Mouse (Mus musculus) MEL (cell line): ENCODE measurements at regions not wholly inside any gene's neighbourhood (a gene's known extent, or its start where the extent isn't known, plus 50 kb on each side); places are given as distances from the start of the nearest gene placed in this dataset.

Experiments
- DNase-seq: peaks from one replicate; pipeline ENCODE4 v3.0.0; 2011; ENCODE audit warnings: low read depth, low spot score
- H3K27ac ChIP-seq: 2 replicates; pipeline ENCODE4 v1.5.1; 2012; ENCODE audit warnings: low read depth, mild to moderate bottlenecking, control low read depth, low read length, moderate library complexity; ENCODE audit not compliant: control insufficient read depth
- H3K27me3 ChIP-seq, 2 experiments: fragments of 150-350 bp in 1 of 2; sonication (generic) in 1 of 2; 2 replicates each; pipeline ENCODE4 v1.6.1; 2012; ENCODE audit warnings: low read length in 2 of 2, mild to moderate bottlenecking in 2 of 2, improper control_type of control experiment in 1 of 2, moderate library complexity in 1 of 2; ENCODE audit not compliant: insufficient read depth in 2 of 2, control insufficient read depth in 1 of 2
- H3K36me3 ChIP-seq, 2 experiments: 2 replicates each; pipeline ENCODE4 v1.6.1; 2012 to 2014; ENCODE audit warnings: low read length in 2 of 2, improper control_type of control experiment in 1 of 2, inconsistent platforms in 1 of 2, mild to moderate bottlenecking in 1 of 2; ENCODE audit not compliant: insufficient read depth in 2 of 2, control insufficient read depth in 1 of 2
- H3K4me1 ChIP-seq, 2 experiments: fragments of 150-350 bp in 1 of 2; sonication (generic) in 1 of 2; 2 replicates each; pipeline ENCODE4 v1.6.1; 2012; ENCODE audit warnings: low read length in 2 of 2, improper control_type of control experiment in 1 of 2, mild to moderate bottlenecking in 1 of 2; ENCODE audit not compliant: insufficient read depth in 2 of 2, control insufficient read depth in 1 of 2
- H3K4me3 ChIP-seq, 2 experiments: fragments of 150-350 bp in 1 of 2; sonication (generic) in 1 of 2; 2 replicates each; pipeline ENCODE4 v1.5.1; 2012; ENCODE audit warnings: low read depth in 2 of 2, low read length in 2 of 2, mild to moderate bottlenecking in 2 of 2, moderate library complexity in 2 of 2, control low read depth in 1 of 2, improper control_type of control experiment in 1 of 2; ENCODE audit not compliant: control insufficient read depth in 1 of 2, insufficient read depth in 1 of 2
- H3K79me2 ChIP-seq: 2 replicates; pipeline ENCODE4 v1.6.1; 2012; ENCODE audit warnings: mild to moderate bottlenecking, low read length, moderate library complexity; ENCODE audit not compliant: control insufficient read depth, poor library complexity, insufficient read depth
- H3K9ac ChIP-seq: 2 replicates; pipeline ENCODE4 v1.6.1; 2012; ENCODE audit warnings: low read depth, mild to moderate bottlenecking, control low read depth, low read length, moderate library complexity; ENCODE audit not compliant: control insufficient read depth, poor library complexity, severe bottlenecking
- H3K9me3 ChIP-seq: fragments of 150-350 bp; sonication (generic); replicated peaks from 2 replicates; pipeline ENCODE4 v1.6.1; 2012; ENCODE audit warnings: mild to moderate bottlenecking, low read length, improper control_type of control experiment, moderate library complexity; ENCODE audit not compliant: insufficient read depth
- CHD1 ChIP-seq: IDR thresholded peaks from 2 replicates; pipeline ENCODE4 v1.6.1; 2012; ENCODE audit warnings: low read depth, mild to moderate bottlenecking, inconsistent platforms, low read length, improper control_type of control experiment
- CHD2 ChIP-seq: IDR thresholded peaks from 2 replicates; pipeline ENCODE4 v1.6.1; 2011; ENCODE audit warnings: low read length, improper control_type of control experiment
- CTCF ChIP-seq, 3 experiments: IDR thresholded peaks in 2 of 3; conservative IDR thresholded peaks in 1 of 3; 2 replicates each; pipeline ENCODE4 v1.5.1; 2011 to 2012; ENCODE audit warnings: low read length in 3 of 3, low read depth in 2 of 3, mild to moderate bottlenecking in 2 of 3, improper control_type of control experiment in 1 of 3, inconsistent platforms in 1 of 3, mixed read lengths in 1 of 3, moderate library complexity in 1 of 3; ENCODE audit not compliant: control insufficient read depth in 1 of 3, insufficient read depth in 1 of 3, poor library complexity in 1 of 3, severe bottlenecking in 1 of 3
- E2F4 ChIP-seq: IDR thresholded peaks from 2 replicates; pipeline ENCODE4 v1.6.1; 2011; ENCODE audit warnings: low read depth, low read length, improper control_type of control experiment, borderline replicate concordance
- ELF1 ChIP-seq: IDR thresholded peaks from 2 replicates; pipeline ENCODE4 v1.6.1; 2014; ENCODE audit warnings: low read depth, mild to moderate bottlenecking, inconsistent platforms, low read length, improper control_type of control experiment, moderate library complexity
- EP300 ChIP-seq, 2 experiments: IDR thresholded peaks; 2 replicates each; pipeline ENCODE4 v1.6.1; 2011; ENCODE audit warnings: improper control_type of control experiment in 2 of 2, low read length in 2 of 2, low read depth in 1 of 2, mild to moderate bottlenecking in 1 of 2
- ETS1 ChIP-seq: IDR thresholded peaks from 2 replicates; pipeline ENCODE4 v1.6.1; 2012; ENCODE audit warnings: low read depth, mild to moderate bottlenecking, inconsistent platforms, low read length, improper control_type of control experiment, moderate library complexity
- GABPA ChIP-seq: IDR thresholded peaks from 2 replicates; pipeline ENCODE4 v1.6.1; 2012; ENCODE audit warnings: low read depth, mild to moderate bottlenecking, inconsistent platforms, low read length, improper control_type of control experiment, moderate library complexity
- HCFC1 ChIP-seq: IDR thresholded peaks from 2 replicates; pipeline ENCODE4 v1.6.1; 2012; ENCODE audit warnings: low read depth, mild to moderate bottlenecking, inconsistent platforms, low read length, improper control_type of control experiment, moderate library complexity
- JUND ChIP-seq: IDR thresholded peaks from 2 replicates; pipeline ENCODE4 v1.6.1; 2011; ENCODE audit warnings: low read depth, mild to moderate bottlenecking, improper control_type of control experiment, low read length
- MAFK ChIP-seq: IDR thresholded peaks from 2 replicates; pipeline ENCODE4 v1.6.1; 2011; ENCODE audit warnings: low read depth, mild to moderate bottlenecking, low read length, improper control_type of control experiment, borderline replicate concordance
- MAX ChIP-seq: IDR thresholded peaks from 2 replicates; pipeline ENCODE4 v1.6.1; 2011; ENCODE audit warnings: low read length, improper control_type of control experiment
- MAZ ChIP-seq: IDR thresholded peaks from 2 replicates; pipeline ENCODE4 v1.6.1; 2012; ENCODE audit warnings: low read depth, mild to moderate bottlenecking, inconsistent platforms, low read length, improper control_type of control experiment
- MXI1 ChIP-seq: IDR thresholded peaks from 2 replicates; pipeline ENCODE4 v1.6.1; 2011; ENCODE audit warnings: mild to moderate bottlenecking, low read depth, low read length, improper control_type of control experiment
- MYC ChIP-seq: IDR thresholded peaks from 2 replicates; pipeline ENCODE4 v1.6.1; 2011; ENCODE audit warnings: low read depth, mild to moderate bottlenecking, low read length, improper control_type of control experiment, moderate library complexity
- NRF1 ChIP-seq: IDR thresholded peaks from 2 replicates; pipeline ENCODE4 v1.6.1; 2014; ENCODE audit warnings: low read depth, mild to moderate bottlenecking, inconsistent platforms, low read length, improper control_type of control experiment, moderate library complexity; ENCODE audit not compliant: poor library complexity, insufficient read depth, severe bottlenecking
- POLR2AphosphoS5 ChIP-seq: IDR thresholded peaks from 2 replicates; pipeline ENCODE4 v1.6.1; 2012; ENCODE audit warnings: low read depth, borderline replicate concordance, mild to moderate bottlenecking, inconsistent platforms, low read length, moderate library complexity, mixed read lengths
- RAD21 ChIP-seq: IDR thresholded peaks from 2 replicates; pipeline ENCODE4 v1.6.1; 2011; ENCODE audit warnings: mild to moderate bottlenecking, low read depth, low read length, improper control_type of control experiment
- RCOR1 ChIP-seq: IDR thresholded peaks from 2 replicates; pipeline ENCODE4 v1.6.1; 2012; ENCODE audit warnings: low read depth, mild to moderate bottlenecking, inconsistent platforms, low read length, improper control_type of control experiment
- SIN3A ChIP-seq: IDR thresholded peaks from 2 replicates; pipeline ENCODE4 v1.6.1; 2012; ENCODE audit warnings: low read length, improper control_type of control experiment, inconsistent platforms
- UBTF ChIP-seq: IDR thresholded peaks from 2 replicates; pipeline ENCODE4 v1.6.1; 2012; ENCODE audit warnings: low read depth, mild to moderate bottlenecking, inconsistent platforms, low read length, improper control_type of control experiment, moderate library complexity, borderline replicate concordance; ENCODE audit not compliant: insufficient read depth
- USF1 ChIP-seq: IDR thresholded peaks from 2 replicates; pipeline ENCODE4 v1.6.1; 2014; ENCODE audit warnings: low read depth, mild to moderate bottlenecking, inconsistent platforms, low read length, improper control_type of control experiment, moderate library complexity
- USF2 ChIP-seq, 2 experiments: IDR thresholded peaks; 2 replicates each; pipeline ENCODE4 v1.6.1; 2011 to 2012; ENCODE audit warnings: improper control_type of control experiment in 2 of 2, low read length in 2 of 2, borderline replicate concordance in 1 of 2, inconsistent platforms in 1 of 2, low read depth in 1 of 2, mild to moderate bottlenecking in 1 of 2; ENCODE audit not compliant: insufficient read depth in 1 of 2
- ZC3H11A ChIP-seq: IDR thresholded peaks from 2 replicates; pipeline ENCODE4 v1.6.1; 2012; ENCODE audit warnings: low read depth, mild to moderate bottlenecking, inconsistent platforms, low read length, improper control_type of control experiment

DNA sequence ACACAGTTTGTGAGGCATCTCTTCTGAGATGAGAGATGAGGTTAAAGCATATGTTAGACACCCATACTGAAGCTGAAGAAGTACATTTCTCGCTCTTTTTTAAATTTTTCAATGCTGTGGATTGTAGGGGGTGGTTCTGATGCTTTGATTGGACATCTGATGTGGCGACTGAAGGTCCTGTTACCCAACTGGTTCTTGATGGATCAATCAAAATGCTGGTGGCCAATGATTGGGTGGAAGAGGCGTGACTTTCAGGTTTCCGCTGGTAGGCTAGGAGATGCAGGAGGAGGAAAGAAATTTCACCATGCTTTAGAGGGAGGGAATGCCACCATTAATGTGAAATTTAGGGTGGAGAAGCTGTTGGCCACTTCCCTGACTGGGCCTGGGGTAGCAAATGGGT, 272.7 kb upstream of the Bmp2 start:
- Histone ChIP-seq H3K36me3 (no peaks in the 10 kb centered on the region), H3K79me2 (no peaks in the 10 kb centered on the region), H3K4me1 (no peaks in the 10 kb centered on the region), H3K27ac (no peak overlapping the region), H3K9ac (no peak overlapping the region), H3K9me3 (no peaks in the 10 kb centered on the region), H3K27me3 (no peaks in the 10 kb centered on the region), H3K4me3 (no peak overlapping the region)
- no peak for TF ChIP-seq E2F4
- no peak for TF ChIP-seq ZC3H11A
- no peak for TF ChIP-seq POLR2AphosphoS5
- no peak for TF ChIP-seq MYC
- TF ChIP-seq EP300 (IDR thresholded peaks at IDR 0.05; ENCODE audit: low read depth in 1 of 2, low read length in 2 of 2): no peak
- no peak for TF ChIP-seq HCFC1
- TF ChIP-seq UBTF: no peak
- no peak for TF ChIP-seq MAZ
- TF ChIP-seq SIN3A: no peak
- no peak for TF ChIP-seq CHD2
- no peak for TF ChIP-seq RCOR1
- no peak for TF ChIP-seq JUND
- TF ChIP-seq MAX: no peak
- TF ChIP-seq CTCF (IDR thresholded peaks at IDR 0.05 in 2 of 3, conservative IDR thresholded peaks at IDR 0.05 in 1 of 3; ENCODE audit: control insufficient read depth in 1 of 3, insufficient read depth in 1 of 3, low read depth in 2 of 3, low read length in 3 of 3, poor library complexity in 1 of 3, severe bottlenecking in 1 of 3): no peak
- no peak for DNase-seq

DNA sequence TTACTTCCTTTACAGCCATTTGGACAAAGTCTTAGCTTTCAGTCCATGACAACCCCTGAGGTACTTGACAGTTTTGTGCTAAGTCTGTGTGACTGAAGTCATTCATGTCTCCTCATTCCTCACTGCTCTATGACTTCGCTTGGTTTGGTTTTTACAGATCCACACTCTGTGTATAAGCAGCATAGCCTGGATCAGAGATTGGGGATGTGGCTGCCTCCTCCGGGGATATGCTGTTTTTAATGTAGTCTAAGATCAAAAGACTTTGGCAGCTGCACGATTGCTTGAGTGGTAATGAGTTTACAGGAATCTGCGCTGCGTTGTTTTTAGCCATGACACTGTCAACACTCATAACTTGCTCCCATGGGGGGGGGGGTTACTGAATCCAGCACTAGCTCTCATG, 269.3 kb upstream of the Bmp2 start:
- H3K4me1 ChIP-seq: no peaks in the 10 kb centered on the region
- no peak overlapping the region for H3K27ac ChIP-seq
- TF ChIP-seq MYC: no peak
- TF ChIP-seq MAFK: no peak
- TF ChIP-seq NRF1: no peak
- TF ChIP-seq MAZ: no peak
- TF ChIP-seq SIN3A: no peak
- no peak for TF ChIP-seq ETS1
- TF ChIP-seq CHD1: no peak
- TF ChIP-seq MXI1: no peak
- TF ChIP-seq CHD2: no peak
- TF ChIP-seq GABPA: no peak
- no peak for TF ChIP-seq USF1
- TF ChIP-seq RAD21: no peak
- no peak for TF ChIP-seq USF2 (IDR thresholded peaks at IDR 0.05; ENCODE audit: borderline replicate concordance in 1 of 2, insufficient read depth in 1 of 2, low read depth in 1 of 2, low read length in 2 of 2)
- no peak for TF ChIP-seq E2F4
- no peak for TF ChIP-seq HCFC1
- no peak for TF ChIP-seq EP300 (IDR thresholded peaks at IDR 0.05; ENCODE audit: low read depth in 1 of 2, low read length in 2 of 2)
- no peak for TF ChIP-seq ELF1
- no peak for TF ChIP-seq JUND
- H3K36me3 ChIP-seq: no peaks in the 10 kb centered on the region
- no peak overlapping the region for H3K9ac ChIP-seq
- H3K27me3 ChIP-seq: no peaks in the 10 kb centered on the region
- H3K79me2 ChIP-seq: no peaks in the 10 kb centered on the region
- no peak for DNase-seq
- H3K9me3 ChIP-seq: no peaks in the 10 kb centered on the region
- H3K4me3 ChIP-seq: no peak overlapping the region
